Mouse (Mus musculus) NIH3T3 (cell line): ENCODE results near the gene A1cf.

Source experiments
- DNase-seq: peaks from one replicate; pipeline ENCODE4 v3.0.0-alpha.2; 2012; ENCODE audit warnings: low read depth

Gene A1cf

GRCm38 (mm10) chr19:31868521-31868920 lies at the start of gene A1cf:
Gene A1cf (plus strand): TSS chr19:31868764.
- DNase-seq: no peak

DNA sequence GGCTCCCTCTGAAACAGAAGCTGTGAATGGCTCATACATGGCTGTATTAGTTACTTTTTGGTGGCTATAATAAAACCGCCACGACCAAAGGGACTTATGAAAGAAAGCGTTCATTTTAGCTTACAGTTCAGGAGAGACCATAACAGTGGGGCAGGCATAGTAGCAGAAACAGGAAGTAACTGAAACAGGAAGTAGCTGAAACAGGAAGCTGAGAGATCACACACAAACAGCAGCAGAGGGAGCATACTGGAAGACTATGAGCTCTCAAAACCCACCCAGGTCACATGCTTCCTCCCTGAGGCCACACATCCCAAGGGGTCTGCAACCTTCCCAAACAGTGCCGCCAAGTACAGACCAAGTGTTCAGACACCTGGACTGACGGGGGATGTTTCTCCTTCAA lies 34.3 kb upstream of the A1cf start:
- DNase-seq: no peak

DNA sequence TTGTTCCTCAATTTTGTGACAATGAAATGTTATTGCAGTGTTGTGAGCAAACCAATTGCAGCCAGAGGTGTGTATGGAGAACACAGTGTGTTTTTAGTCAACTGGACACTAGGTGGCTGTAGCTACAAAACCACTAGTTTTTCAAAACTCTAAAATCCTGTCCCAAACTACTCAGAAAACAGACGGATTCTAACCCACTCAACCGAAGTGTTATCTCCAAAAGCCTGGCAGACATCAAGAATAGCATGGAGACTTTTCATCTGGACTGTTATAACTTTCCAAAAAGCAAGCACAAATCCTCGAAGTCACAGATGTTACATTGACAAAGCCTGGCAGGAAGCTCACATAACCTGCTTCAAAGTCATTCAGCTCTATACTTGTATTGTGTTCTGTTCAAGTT lies 6.7 kb upstream of the A1cf start:
- DNase-seq: peak; percentile 15

DNA sequence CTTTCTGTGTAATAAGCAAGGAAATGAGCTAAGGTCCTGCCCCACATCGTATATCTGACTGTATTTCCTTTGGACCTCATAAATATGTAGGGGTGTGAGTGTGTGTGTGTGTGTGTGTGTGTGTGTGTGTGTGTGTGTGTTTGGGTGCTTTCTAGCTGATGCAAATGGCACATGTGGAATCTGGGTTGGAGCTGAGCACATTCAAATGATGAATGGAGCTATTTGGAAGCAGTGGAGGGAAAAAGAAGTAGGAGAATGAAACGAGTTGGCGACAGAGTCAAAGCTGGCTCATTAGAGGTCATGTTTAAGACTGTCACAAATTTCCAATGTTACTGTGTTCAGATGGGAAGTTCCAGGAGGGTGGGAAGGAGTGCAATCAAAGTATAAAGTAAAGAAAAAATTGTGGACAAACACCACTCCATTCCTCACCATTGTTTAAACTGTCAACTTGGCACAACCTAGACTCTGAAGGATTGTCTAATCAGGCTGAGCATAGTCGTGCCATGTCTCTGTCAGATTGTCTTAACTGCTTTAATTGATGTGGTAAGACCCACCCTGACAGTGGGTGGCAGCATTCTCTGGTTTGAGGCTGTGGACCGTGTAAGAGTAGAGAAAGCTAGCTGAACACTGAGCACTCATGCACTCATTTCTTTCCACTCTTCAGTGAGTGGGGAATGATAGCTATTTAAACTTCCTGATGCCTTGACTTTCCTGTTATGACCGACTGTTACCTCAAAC lies 5.9 kb upstream of the A1cf start:
- DNase-seq: no peak

DNA sequence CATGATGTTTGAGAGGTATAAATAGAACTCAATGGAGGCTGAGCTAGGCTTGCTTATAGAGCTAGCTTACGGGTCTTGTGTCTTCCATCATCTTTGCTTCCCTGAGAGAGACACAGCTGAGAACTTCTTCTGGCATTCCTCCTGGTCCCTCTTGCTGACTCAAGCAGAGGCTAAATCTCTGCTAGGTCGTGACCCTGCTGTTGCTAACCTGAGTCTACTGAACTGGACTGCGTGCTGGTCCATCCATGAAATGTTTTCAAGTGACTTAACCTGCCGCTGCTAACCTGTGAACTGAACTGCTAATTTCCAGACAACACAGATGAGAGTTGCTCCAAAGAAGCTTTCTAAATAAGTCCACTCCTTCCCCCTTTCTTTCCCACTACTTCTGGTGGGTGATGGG lies 3.1 kb upstream of the A1cf start:
- no peak for DNase-seq

DNA sequence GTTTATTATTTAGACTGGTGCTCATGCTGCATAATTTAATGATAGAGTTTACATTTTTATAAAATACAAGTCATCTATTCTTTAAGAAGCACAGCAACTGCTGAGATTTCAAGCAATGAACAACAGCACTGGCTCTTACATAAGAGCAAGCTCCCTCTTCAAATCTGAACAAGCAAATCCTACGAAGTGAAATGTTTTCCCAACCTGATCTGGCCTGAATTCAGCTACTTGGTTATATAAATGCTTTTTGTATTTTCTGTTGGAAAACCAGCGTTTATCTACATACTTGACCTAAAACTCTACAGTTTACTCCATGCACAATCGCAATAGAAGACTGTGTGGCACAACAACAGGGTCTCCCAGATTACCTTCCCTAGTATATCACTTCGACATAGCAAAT lies 488 bp upstream of the A1cf start:
- no peak for DNase-seq

DNA sequence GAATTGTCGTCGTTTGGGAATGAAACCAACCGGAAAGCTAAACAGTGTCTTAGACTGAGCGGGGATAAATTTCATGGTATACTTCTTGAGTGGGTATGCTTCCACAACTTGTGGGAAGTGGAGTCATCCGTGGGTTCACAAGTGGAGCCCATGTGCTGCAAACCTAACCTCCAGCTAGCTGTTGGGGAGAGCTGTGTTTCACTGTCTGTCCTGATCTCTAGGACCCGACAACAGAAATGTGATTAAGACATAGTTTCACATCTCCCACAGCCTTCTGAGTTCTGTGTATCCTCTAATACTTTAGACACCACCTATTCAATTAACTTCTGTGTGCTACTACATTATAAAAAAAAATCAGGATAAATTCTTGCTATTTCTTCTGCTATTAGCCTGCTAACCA lies 407 bp downstream of the A1cf start:
- DNase-seq: no peak

DNA sequence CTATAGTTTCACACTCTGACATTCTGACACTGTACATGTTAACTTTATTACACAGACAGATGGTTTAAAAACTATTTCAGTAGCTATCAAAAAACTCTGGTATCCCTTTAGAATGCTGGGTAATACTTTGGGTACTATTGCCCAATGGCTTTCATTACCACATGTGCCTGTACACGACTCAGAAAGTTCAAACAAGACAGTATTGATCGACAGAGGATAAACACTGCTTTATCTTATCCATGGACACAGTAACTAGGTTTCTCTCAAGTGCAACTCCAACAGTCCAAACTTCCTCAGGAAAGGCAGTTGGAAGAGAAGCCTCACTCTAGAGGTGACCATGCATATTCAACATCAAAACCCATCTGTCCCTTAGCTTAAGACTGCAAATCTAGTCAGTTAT lies 2.8 kb downstream of the A1cf start:
- DNase-seq: no peak

DNA sequence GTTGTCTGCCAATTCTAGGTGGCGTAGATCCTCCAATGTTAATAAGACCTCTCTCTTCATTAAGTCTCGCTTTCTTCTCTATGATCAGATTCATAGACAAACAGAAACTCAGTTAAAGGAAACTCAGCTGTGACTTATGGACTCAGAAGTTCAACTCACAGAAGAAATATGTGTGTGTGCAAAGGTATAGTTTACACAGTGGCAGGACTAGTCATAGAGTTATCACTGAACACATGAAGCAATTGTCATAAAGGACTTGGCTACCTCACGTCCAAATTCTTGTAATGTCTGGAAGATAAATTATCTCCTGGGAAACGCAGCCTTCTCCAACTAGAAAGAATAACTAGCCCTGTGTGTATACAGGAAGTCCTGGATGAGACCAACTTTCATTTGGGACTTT lies 9.4 kb downstream of the A1cf start:
- DNase-seq: no peak

GRCm38 (mm10) chr19:31884594-31884993 lies 16.0 kb downstream of the A1cf start:
- DNase-seq: no peak

- no peak for DNase-seq
Observed at GRCm38 (mm10) chr19:31887275-31887674, 18.7 kb downstream of the A1cf start.

GRCm38 (mm10) chr19:31889988-31890387 lies 21.4 kb downstream of the A1cf start:
- DNase-seq: no peak

DNA sequence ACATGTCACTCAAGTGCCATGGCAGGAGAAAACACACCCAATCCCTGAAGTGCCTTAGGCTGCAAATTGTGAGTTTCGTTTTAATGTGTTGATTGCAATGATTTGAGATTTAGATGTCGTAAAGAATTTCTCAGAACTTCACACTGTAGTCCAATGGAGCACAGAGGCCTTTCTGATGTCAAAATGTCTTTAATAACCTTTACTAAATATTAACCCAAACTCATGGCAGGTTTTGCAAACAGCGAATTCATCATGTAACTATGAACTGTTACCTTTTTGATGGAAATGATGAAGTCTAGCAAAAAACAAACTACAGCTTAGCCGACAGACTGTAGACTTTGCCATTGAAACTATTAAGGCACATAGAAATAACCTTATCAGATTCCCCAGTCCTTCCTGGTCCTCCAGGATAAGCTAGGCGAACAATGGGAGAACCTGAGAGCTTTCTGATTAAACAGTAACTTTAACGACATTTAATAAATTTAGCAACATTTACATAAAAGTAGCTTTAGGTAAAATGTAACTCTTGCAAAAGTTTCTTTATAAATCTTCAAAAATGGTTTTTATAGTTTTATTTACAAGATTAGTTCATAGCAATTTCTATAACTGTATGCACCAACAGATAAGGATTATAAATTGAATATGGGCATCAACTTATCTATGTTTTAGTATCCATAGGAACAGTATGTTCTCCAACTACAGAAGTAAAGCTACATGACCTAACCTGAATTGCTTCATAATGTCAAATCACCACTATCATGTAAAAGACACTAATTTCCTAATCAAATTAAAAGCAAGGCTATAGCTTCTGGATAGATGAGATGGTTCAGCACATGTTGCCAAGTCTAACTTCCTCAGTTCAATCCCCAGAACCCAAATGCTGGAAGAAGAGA lies 22.7 kb downstream of the A1cf start:
- DNase-seq: no peak

GRCm38 (mm10) chr19:31895971-31896370 lies 27.4 kb downstream of the A1cf start:
- no peak for DNase-seq

DNA sequence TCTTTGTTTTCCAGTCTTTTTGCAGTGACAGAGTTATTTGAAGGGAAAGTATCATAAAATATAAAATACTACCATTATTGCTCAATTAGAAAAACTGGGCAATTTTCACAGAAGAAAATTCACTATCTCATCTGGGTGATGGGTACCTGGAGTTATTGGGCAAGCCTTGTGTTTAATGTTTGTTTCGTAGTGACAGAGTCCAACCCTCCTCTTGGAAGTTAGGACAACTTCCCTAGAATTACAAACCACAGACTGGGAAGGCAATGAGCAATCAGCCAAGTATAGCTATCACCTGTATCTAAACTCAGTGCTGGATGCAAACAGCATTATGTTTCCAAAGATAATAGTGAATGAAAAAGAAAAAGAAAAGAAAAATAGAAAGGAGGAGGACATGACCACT lies 28.1 kb downstream of the A1cf start:
- DNase-seq: no peak

DNA sequence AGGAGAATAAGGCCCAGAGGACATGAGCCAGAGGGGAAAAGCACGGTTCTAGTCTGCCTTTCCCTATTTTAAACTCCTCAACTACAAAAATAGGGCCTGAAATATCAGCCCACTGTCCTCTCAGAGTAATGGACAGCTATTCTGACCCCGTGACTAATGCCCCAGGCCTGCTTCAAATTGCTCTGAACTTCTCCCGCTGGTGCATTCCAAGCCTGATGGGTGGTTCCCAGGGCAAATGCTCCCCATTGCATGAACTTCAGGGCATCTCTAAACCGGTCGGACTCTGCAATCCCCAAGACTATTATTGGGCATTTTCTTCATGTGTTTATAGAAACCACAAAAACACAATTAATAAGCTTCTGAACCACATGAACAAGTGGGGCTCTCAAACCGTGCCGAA lies 37.1 kb downstream of the A1cf start:
- DNase-seq: peak; percentile 9

- no peak for DNase-seq
Observed at GRCm38 (mm10) chr19:31910423-31910822, 41.9 kb downstream of the A1cf start.

DNA sequence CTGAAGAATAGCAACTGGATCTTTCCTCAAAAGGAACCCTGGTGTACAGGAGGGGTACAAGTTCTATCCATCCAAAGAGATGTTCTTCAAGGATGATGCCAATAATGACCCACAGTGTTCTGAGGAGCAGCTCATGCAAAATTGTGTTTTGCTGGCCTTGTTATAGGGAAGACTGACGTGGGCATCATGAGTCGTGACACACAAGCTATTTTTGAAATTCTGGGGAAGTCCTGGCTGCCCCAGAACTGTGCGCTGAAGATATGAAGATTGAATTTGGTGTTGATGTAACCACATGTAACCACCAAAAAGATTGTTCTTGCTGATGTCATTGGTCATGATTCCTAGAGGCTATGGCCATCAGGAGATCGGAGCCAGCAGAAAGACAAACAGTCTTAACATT lies 45.4 kb downstream of the A1cf start:
- DNase-seq: no peak

- no peak for DNase-seq
Observed at GRCm38 (mm10) chr19:31920357-31920756, 51.8 kb downstream of the A1cf start.

DNA sequence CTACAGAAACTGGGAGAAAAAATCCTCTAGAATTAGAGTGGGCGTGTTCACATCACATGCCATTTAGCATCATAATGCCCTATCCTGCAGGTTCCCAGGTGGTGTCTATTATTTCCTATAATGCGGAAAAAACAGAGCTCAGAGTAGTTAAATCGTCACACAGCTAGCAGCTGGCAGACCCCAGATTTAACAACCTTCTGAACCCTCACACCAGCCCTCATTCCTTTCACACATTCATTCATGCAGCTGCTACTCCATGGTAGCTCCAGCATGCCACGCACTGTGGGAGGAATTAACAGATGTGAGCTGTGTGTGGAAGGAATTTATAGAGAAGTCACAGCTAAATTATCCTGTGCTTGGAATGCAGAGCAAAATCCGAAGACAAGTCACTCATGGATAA lies 53.3 kb downstream of the A1cf start:
- DNase-seq: no peak

- DNase-seq: no peak
Observed at GRCm38 (mm10) chr19:31923615-31924352, 55.2 kb downstream of the A1cf start.

DNA sequence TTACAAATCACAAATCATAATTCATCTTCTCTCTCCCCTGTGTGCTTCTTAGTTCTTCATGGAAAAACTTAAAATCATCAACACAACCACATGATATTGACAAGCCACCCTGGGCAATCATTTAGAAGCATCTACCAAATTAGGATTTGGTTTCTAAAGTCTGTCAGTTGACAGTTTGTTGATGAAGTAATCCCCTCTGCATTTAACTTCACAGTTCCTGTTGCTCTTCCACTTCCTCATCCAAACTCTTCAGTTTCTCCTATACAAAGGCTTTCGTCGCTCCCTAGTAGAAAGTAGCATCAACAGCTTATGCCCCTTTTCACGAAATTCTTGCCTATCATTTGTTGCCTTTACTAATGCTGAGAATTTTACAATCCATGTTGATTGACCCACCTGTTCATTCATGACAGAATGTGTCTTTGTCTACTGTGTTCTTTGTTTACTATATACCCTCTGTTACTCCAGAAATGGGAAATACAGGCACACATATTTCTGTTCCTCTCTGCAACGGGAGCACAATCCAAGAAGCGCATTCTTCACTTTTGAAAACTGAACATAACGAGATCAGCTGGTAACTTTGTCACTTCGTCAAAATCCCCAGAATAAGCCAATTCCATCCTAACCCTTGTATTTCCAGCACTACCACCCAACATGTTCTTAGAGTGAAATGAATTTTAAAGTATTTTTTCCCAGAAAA lies 82.4 kb downstream of the A1cf start:
- no peak for DNase-seq
